Mouse (Mus musculus) liver, embryonic 16.5 days (tissue): Measurements from ENCODE around the gene Pard6a. TPM values are rescaled to one million over a fixed set of nuclear protein-coding genes. Genes with fewer than 3 reads are reported as not detected.

Source experiments
- ATAC-seq: fragments of 200-750 bp; cut with Nextera tagmentation; 2 replicates; pipeline ENCODE4 v1.8.0; 2017; ENCODE audit warnings: low read depth, mild to moderate bottlenecking, moderate number of reproducible peaks, moderate library complexity
- H3K27ac ChIP-seq: fragments of 300-500 bp; sonication (generic); 2 replicates; pipeline ENCODE4 v1.5.1; 2014; ENCODE audit warnings: mild to moderate bottlenecking, low read length
- H3K27me3 ChIP-seq: fragments of 300-500 bp; sonication (generic); 2 replicates; pipeline ENCODE4 v1.6.1; 2014; ENCODE audit warnings: low read depth, low read length, mixed read lengths; ENCODE audit not compliant: control insufficient read depth, insufficient read depth
- H3K36me3 ChIP-seq: fragments of 300-500 bp; sonication (generic); 2 replicates; pipeline ENCODE4 v1.6.1; 2014; ENCODE audit warnings: mild to moderate bottlenecking; ENCODE audit not compliant: control insufficient read depth, insufficient read depth
- H3K4me1 ChIP-seq: fragments of 300-500 bp; sonication (generic); 2 replicates; pipeline ENCODE4 v1.6.1; 2014; ENCODE audit warnings: low read depth, low read length, mixed read lengths; ENCODE audit not compliant: control insufficient read depth
- H3K4me2 ChIP-seq: fragments of 300-500 bp; sonication (generic); 2 replicates; pipeline ENCODE4 v1.6.1; 2014; ENCODE audit warnings: low read depth, low read length, mixed read lengths
- H3K4me3 ChIP-seq: fragments of 300-500 bp; sonication (generic); 2 replicates; pipeline ENCODE4 v1.5.1; 2014; ENCODE audit warnings: low read depth, mild to moderate bottlenecking, low read length
- H3K9ac ChIP-seq: fragments of 300-500 bp; sonication (generic); 2 replicates; pipeline ENCODE4 v1.6.1; 2014; ENCODE audit warnings: low read depth, low read length
- H3K9me3 ChIP-seq: fragments of 300-500 bp; sonication (generic); replicated peaks from 2 replicates; pipeline ENCODE4 v1.6.1; 2016; ENCODE audit warnings: low read length; ENCODE audit not compliant: control insufficient read depth
- WGBS: fragments of 180-500 bp; shearing (Covaris S2); extraction: QIAGEN DNeasy Blood & Tissue Kit; methylation state at CpG from one replicate; pipeline ENCODE4 v1.1.7; 2014; ENCODE audit not compliant: insufficient replicate concordance; 5-methylcytosine and 5-hydroxymethylcytosine counted together
- polyA plus RNA-seq: library from polyadenylated mRNA; unstranded; fragments of >200 nt; fragmentation: Nextera tagmentation; extraction: Ambion mirVana; gene quantifications from 2 replicates; pipeline ENCODE4 v1.2.1, GENCODE M21; 2015

Pard6a gene
- polyA plus RNA-seq, 1 experiment from 2014 or later = 5.7 TPM

GRCm38 (mm10) chr8:105722861-105723260 is 21.9 kb downstream of the Pard6a start:
- 84% methylated on average over 9 of the region's 9 CpGs for WGBS
- Histone ChIP-seq H3K4me1 (peaks cover 3% of the 10 kb centered on the region), H3K4me2 (no peak overlapping the region), H3K9ac (no peak overlapping the region), H3K27me3 (no peaks in the 10 kb centered on the region), H3K9me3 (no peaks in the 10 kb centered on the region), H3K4me3 (no peak overlapping the region), H3K36me3 (no peaks in the 10 kb centered on the region), H3K27ac (no peak overlapping the region)
- ATAC-seq = no peak

GRCm38 (mm10) chr8:105725726-105726125 is 24.8 kb downstream of the Pard6a start:
- no peak for ATAC-seq
- H3K27me3 ChIP-seq = no peaks in the 10 kb centered on the region
- H3K4me2 ChIP-seq = no peak overlapping the region
- no peak overlapping the region for H3K27ac ChIP-seq
- H3K36me3 ChIP-seq = no peaks in the 10 kb centered on the region
- WGBS = 66% methylated on average over 5 of the region's 5 CpGs
- H3K9me3 ChIP-seq = no peaks in the 10 kb centered on the region
- H3K4me1 ChIP-seq = peaks cover 3% of the 10 kb centered on the region
- H3K4me3 ChIP-seq = no peak overlapping the region
- H3K9ac ChIP-seq = no peak overlapping the region

DNA sequence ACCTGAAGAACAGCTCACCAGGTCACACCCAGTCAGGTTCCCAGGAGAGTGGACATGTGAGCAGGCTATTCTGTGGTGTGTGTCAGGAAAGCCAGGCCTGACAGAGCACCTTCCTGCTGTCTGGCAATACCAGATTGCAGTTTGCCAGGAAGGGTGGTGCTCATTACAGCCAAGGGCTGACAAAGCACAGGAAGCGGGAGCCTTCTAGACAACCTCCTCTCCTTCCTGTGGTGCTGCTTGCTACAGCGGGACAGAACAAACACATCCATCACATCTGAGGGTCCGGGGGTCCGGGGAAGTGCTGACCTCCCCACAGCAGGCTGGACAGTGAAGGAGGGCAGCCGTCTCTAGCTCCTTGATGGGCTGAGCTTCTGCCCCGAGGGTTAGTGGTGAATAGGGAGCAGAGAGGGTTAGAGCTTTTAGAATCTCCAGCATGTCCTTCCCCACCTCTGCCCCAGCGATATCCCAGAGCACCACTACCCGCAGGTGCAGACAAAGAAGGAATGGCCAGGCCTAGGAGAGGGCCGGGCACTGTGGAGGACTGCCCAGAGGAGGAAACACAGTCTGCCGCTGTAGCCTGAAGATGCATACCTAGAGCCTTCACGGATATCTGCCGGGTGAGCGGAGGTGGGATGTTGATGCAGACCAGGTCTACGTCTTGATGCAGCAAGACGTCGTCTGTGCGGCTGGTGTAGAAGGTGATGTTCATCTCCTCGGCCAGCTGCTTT is 26.6 kb downstream of the Pard6a start:
- 44% methylated on average over 18 of the region's 18 CpGs for WGBS
- no peak overlapping the region for H3K27ac ChIP-seq
- H3K36me3 ChIP-seq = no peaks in the 10 kb centered on the region
- H3K27me3 ChIP-seq = no peaks in the 10 kb centered on the region
- peak; percentile 67 for ATAC-seq
- H3K9ac ChIP-seq = no peak overlapping the region
- H3K4me1 ChIP-seq = peaks cover 3% of the 10 kb centered on the region
- no peak overlapping the region for H3K4me2 ChIP-seq
- no peak overlapping the region for H3K4me3 ChIP-seq
- H3K9me3 ChIP-seq = no peaks in the 10 kb centered on the region

- Histone ChIP-seq H3K27me3 (no peaks in the 10 kb centered on the region), H3K9ac (no peak overlapping the region), H3K36me3 (no peaks in the 10 kb centered on the region), H3K9me3 (no peaks in the 10 kb centered on the region), H3K27ac (no peak overlapping the region), H3K4me3 (no peak overlapping the region), H3K4me2 (no peak overlapping the region), H3K4me1 (peaks cover 3% of the 10 kb centered on the region)
- WGBS = 34% methylated on average over 5 of the region's 5 CpGs
- no peak for ATAC-seq
Observed at GRCm38 (mm10) chr8:105732186-105732585, 31.2 kb downstream of the Pard6a start.

- Histone ChIP-seq H3K4me1 (no peaks in the 10 kb centered on the region), H3K27ac (no peak overlapping the region), H3K4me3 (no peak overlapping the region), H3K4me2 (no peak overlapping the region), H3K27me3 (no peaks in the 10 kb centered on the region), H3K9ac (no peak overlapping the region), H3K9me3 (no peaks in the 10 kb centered on the region), H3K36me3 (no peaks in the 10 kb centered on the region)
- no peak for ATAC-seq
- WGBS = 67% methylated on average over 5 of the region's 5 CpGs
Observed at GRCm38 (mm10) chr8:105739216-105739615, 38.3 kb downstream of the Pard6a start.

DNA sequence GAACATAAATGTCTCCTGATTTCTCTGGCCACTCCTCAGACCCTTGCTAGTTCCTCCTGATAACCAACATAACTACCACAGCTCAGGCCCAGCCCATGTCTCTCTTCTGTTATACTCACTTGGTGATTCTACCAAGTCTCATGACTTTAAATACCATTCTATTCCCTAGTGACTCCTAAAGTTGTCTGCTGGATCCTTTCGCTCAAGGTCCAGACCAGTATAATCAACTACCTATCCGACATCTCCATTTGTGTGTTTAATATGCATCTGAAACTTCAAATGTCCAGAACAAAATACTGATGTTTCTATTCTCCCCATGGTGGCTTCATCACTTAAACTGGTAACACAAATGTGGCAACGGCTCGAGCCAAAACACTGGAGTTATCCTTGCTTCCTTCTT is 42.4 kb downstream of the Pard6a start:
- WGBS = 71% methylated on average over 4 of the region's 4 CpGs
- Histone ChIP-seq H3K4me3 (no peak overlapping the region), H3K4me1 (no peaks in the 10 kb centered on the region; the same call in 1 of the 2 replicates), H3K9ac (no peak overlapping the region), H3K27ac (no peak overlapping the region), H3K4me2 (no peak overlapping the region), H3K36me3 (no peaks in the 10 kb centered on the region), H3K9me3 (no peaks in the 10 kb centered on the region), H3K27me3 (no peaks in the 10 kb centered on the region)
- no peak for ATAC-seq

- ATAC-seq = peak; percentile 16; the same call in 1 of the 2 replicates
- no peaks in the 10 kb centered on the region for H3K27me3 ChIP-seq
- H3K27ac ChIP-seq = no peak overlapping the region
- no peaks in the 10 kb centered on the region for H3K36me3 ChIP-seq
- no peaks in the 10 kb centered on the region for H3K9me3 ChIP-seq
- peaks cover 6% of the 10 kb centered on the region for H3K4me1 ChIP-seq
- H3K9ac ChIP-seq = no peak overlapping the region
- H3K4me2 ChIP-seq = no peak overlapping the region
- H3K4me3 ChIP-seq = no peak overlapping the region
- 36% methylated on average over 11 of the region's 11 CpGs for WGBS
Observed at GRCm38 (mm10) chr8:105750606-105751005, 49.7 kb downstream of the Pard6a start.

Other genes with a start within 250 kb of the Pard6a start
- 2.8 and 5.9 TPM in 2 replicates for gene Tppp3, start 229.6 kb upstream of the Pard6a start, polyA plus RNA-seq
- gene Zdhhc1, start 204.2 kb upstream of the Pard6a start, polyA plus RNA-seq = 1.6 and 2.2 TPM in 2 replicates
- 0.34 and 0.66 TPM in 2 replicates for gene Hsd11b2, start 182.4 kb upstream of the Pard6a start, polyA plus RNA-seq
- gene Atp6v0d1, start 135.1 kb upstream of the Pard6a start, polyA plus RNA-seq = 51.0 and 54.0 TPM in 2 replicates
- gene Ripor1, start 95.9 kb upstream of the Pard6a start, polyA plus RNA-seq = 7.3 and 8.3 TPM in 2 replicates
- gene Ctcf, start 64.6 kb upstream of the Pard6a start, polyA plus RNA-seq = 55.3 and 57.8 TPM in 2 replicates
- gene Agrp, start 63.8 kb upstream of the Pard6a start, polyA plus RNA-seq = 0.13 TPM in 1 of 2 replicates, not detected in the other
- gene Carmil2, start 14.9 kb upstream of the Pard6a start, polyA plus RNA-seq = 0.33 and 0.40 TPM in 2 replicates
- 19.1 and 20.8 TPM in 2 replicates for gene Acd, start within 50 bp of the Pard6a start, polyA plus RNA-seq
- gene 4933405L10Rik, start 6.5 kb downstream of the Pard6a start, polyA plus RNA-seq = not detected in 2 replicates
- 3.5 and 4.1 TPM in 2 replicates for gene Enkd1, start 7.1 kb downstream of the Pard6a start, polyA plus RNA-seq
- 1.6 and 1.8 TPM in 2 replicates for gene Gfod2, start 57.5 kb downstream of the Pard6a start, polyA plus RNA-seq
- 44.3 and 50.1 TPM in 2 replicates for gene Ranbp10, start 126.2 kb downstream of the Pard6a start, polyA plus RNA-seq
- 0.07 TPM in 2 replicates for gene Tsnaxip1, start 126.6 kb downstream of the Pard6a start, polyA plus RNA-seq
- gene Cenpt, start 152.1 kb downstream of the Pard6a start, polyA plus RNA-seq = 19.1 and 20.5 TPM in 2 replicates
- gene Thap11, start 154.0 kb downstream of the Pard6a start, polyA plus RNA-seq = 25.4 and 26.4 TPM in 2 replicates
- gene Nutf2, start 159.4 kb downstream of the Pard6a start, polyA plus RNA-seq = 88.9 and 95.7 TPM in 2 replicates
- 15.9 and 17.4 TPM in 2 replicates for gene Edc4, start 179.7 kb downstream of the Pard6a start, polyA plus RNA-seq
- not detected in 2 replicates for gene Nrn1l, start 192.4 kb downstream of the Pard6a start, polyA plus RNA-seq
- gene Pskh1, start 199.3 kb downstream of the Pard6a start, polyA plus RNA-seq = 10.0 and 12.2 TPM in 2 replicates
- gene Ctrl, start 232.7 kb downstream of the Pard6a start, polyA plus RNA-seq = 0.22 TPM in 1 of 2 replicates, not detected in the other
- 34.8 and 40.6 TPM in 2 replicates for gene Psmb10, start 237.3 kb downstream of the Pard6a start, polyA plus RNA-seq
- gene Lcat, start 242.2 kb downstream of the Pard6a start, polyA plus RNA-seq = 88.0 and 97.1 TPM in 2 replicates